Mouse (Mus musculus) telencephalon, adult 2 months (tissue): Measurements from ENCODE around the gene C1qtnf4.

Experiments used
- DNase-seq: peaks from one replicate; pipeline ENCODE4 v3.0.0-alpha.2; 2011; ENCODE audit warnings: low read depth, low spot score

C1qtnf4 gene

GRCm38 (mm10) chr2:90931829-90932228, 46.2 kb downstream of the C1qtnf4 start:
- DNase-seq, result no peak

DNA sequence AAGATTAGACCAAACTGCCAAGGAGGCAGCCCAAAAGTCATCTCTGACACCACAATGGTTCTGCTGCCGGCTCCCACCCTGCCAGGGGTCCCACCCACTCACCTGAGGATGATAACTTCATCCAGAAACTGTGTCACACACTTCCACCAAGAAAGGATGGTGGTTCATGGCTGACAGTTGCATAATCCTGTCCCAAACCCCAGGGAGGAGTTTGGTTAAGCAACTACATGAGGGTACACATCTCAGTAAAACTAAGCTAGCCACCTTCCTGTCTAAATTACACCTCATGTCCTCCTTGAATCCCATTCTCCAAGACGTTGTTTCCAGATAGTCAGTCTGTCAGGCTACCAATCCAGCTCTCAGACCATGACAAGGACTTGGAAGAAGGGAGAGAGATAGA, 46.6 kb downstream of the C1qtnf4 start:
- DNase-seq, result no peak

DNA sequence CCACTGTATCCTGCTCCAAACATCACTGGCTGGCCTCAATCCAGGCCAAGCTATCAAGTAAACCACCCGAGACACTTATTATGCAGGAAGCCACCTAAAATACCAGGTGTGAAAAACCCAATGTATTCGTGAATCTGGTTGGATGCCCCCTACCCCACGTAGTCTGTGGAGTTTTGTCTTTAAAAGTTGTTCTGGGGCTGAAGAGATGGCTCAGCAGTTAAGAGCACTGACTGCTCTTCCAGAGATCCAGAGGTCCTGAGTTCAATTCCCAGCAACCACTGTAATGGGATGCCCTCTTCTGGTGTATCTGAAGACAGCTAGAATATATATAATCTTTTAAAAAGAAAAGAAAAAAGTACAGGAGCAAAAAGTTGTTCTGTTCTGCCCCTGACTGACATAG, 52.7 kb downstream of the C1qtnf4 start:
- DNase-seq, result no peak

DNA sequence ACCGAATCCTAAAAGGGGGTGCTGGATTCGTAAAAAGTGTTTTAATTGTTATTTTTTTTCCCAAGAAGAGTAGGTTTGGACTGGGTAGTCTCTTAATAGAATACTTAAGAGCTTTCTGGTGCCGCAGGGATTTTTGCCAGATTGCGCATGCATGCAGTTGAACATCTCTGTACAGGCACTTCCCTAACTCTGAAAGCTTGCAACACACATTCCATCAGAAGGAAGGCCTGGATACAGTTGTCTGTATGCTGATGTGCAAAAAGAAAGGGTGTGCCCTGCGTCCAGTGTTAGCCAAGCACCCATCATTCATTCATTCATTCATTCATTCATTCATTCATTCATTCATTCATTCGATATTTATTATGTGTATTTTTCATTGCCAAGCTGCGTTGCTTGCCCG, 54.1 kb downstream of the C1qtnf4 start:
- no peak for DNase-seq
